Mouse (Mus musculus) CD4-positive, CD25-positive, alpha-beta regulatory T cell (primary cell): ENCODE results near the gene Mrpl35. TPM values are rescaled to one million over a fixed set of nuclear protein-coding genes. Genes with fewer than 3 reads are reported as not detected.

ENCODE experiments used
- polyA plus RNA-seq: library from polyadenylated mRNA; unstranded; fragments of 100-300 nt; shearing (Covaris generic); gene quantifications from one replicate; pipeline ENCODE4 v1.2.1, GENCODE M21; 2017

Mrpl35 gene
- polyA plus RNA-seq, result 41.5 TPM

GRCm38 (mm10) chr6:71826869-71827268, at the start of gene Mrpl35:
Mrpl35 (minus strand) TSS chr6:71826969.

DNA sequence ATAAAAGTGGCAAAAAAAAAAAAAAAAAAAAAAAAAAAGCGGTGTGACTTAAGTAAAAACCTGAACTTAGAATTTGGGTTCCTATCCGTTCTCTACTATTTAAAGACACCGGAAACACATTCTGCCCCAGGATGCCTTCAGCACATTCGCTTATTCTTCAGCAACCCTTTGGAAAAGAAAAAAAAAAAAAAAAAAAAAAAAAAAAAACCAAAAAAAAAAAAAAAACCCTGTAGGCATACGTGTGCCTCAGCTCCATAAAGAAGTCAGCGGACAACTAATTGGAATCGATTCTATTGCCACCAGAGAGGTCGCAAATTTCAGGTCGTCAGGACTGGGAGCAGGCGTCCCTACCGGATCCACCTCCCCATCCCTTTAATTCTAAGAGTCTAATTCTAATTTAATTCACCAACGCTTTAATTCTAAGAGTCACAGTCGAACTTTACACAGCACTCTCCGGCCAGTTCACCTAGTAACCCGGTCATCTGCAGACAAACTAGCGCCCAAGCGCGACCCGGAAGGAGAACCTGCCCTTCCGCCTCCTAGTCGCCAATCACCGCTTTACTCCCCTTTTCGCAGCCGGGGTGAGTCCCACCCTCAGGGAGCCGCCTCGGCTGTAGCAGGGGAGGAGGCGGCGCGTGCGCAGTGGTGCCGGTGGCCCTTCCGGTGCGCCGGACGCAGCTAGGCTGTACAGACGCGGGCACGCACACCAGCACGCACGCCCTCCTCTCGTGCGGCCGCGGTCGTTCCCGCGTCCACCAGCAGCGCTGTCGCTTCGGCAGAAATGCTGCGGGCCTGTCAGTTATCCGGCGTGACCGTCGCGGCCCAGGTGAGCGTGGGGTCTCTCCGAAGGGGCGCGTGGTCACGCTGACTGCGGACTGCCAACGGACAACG, 4.2 kb upstream of the Mrpl35 start, which contains the start of gene Immt:
TSS of gene Immt (plus strand) at position 642 of the 891 bp plus-strand sequence.

Other genes with a start within 250 kb of the Mrpl35 start
- gene Kdm3a, start 194.0 kb downstream of the Mrpl35 start, polyA plus RNA-seq, result 83.8 TPM
- 0.20 TPM for gene Reep1, start 119.4 kb downstream of the Mrpl35 start, polyA plus RNA-seq
- gene Immt, start 4.4 kb upstream of the Mrpl35 start, polyA plus RNA-seq, result 112 TPM
- 80.5 TPM for gene Ptcd3, start 81.8 kb upstream of the Mrpl35 start, polyA plus RNA-seq
- gene Polr1a, start 82.1 kb upstream of the Mrpl35 start, polyA plus RNA-seq, result 32.3 TPM